Mouse (Mus musculus) frontal cortex, adult 2 months (tissue): ENCODE data around the gene Gm43720. TPM values are rescaled to one million over a fixed set of nuclear protein-coding genes. Genes with fewer than 3 reads are reported as not detected.
A peak's percentile ranks its signal among the peaks of the same experiment; 100 is the strongest.

Experiments used
- DNase-seq, 2 experiments: peaks; one replicate each; pipeline ENCODE4 v3.0.0; 2022; ENCODE audit warnings: low spot score in 1 of 2; ENCODE audit errors: extremely low spot score in 1 of 2
- polyA plus RNA-seq: library from polyadenylated mRNA; depleted of rRNA; stranded (reverse); fragments of >200 nt; gene quantifications from 2 replicates; pipeline ENCODE4 v1.2.3, GENCODE M21; 2012

Gene Gm43720
- polyA plus RNA-seq, 1 experiment, result 0.14 TPM

DNA sequence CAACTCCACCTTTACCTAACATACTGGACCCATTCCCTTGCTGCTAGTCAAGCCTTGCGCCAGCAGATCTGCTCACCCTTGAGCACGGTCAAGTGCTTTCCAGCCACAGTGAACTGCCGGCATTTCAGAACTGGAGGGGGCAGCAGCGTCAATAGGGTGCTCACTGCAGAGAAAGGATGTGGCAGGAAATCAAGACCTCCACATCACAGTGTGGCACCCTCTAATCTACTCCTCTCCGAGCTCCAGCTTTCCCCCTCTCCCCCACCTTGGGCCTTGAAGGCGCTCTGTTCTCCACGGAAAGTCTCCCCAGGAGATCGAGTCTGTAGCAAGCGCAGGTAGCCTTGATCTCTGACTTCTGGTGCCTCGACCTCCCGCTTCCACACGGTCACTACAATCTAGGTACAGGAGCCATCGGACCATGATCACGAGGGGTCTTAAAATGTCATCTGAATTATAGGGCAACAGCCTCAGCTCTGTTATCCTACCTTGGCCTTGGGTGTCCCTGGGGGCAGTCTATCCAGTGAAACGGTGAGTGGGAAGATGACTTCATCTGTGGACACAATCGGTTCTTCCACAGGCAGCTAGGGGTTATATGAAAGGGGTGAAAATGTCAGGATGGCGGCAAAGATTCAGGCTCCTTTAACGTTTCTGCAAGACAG, 17.0 kb downstream of the Gm43720 start:
- DNase-seq, result no peak

DNA sequence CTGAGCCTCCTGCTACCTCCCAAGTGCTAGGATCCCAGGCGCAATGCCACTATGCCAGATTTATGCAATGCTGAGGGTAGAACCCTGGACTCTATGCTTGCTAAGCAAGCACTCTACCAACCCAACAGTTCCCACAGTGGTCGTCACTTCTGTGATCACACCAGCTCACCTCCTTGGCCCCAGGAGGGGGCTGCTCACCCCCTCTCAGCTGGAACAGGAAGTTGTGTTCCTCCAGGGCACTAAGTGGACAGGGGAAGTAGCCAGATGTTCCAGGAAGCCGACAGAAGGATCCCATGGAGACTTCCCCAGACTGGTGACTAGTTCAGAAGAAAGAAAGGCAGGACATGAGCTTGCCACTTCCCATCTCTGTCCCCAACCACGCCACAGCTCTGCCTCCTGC, 17.8 kb downstream of the Gm43720 start:
- no peak for DNase-seq

DNA sequence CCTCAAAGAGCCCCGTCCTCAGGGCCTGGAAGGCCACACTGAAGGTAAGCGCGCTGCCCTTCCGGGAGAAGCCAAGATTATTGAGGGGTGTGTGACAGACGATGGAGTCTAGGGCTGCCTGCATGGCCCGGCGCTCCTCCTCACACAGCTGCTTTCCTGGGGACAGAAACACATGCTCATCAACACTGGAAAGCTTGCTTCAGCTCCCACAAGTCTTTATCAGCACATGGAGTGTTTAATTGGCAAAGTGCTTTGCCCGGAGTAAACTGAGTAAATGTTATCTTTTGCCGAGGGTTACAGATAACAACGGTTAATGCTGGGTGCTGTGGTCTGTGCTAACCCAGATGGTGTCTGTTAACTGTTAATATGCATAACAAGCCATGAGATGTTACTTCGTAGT, 18.9 kb downstream of the Gm43720 start:
- DNase-seq, result no peak

DNA sequence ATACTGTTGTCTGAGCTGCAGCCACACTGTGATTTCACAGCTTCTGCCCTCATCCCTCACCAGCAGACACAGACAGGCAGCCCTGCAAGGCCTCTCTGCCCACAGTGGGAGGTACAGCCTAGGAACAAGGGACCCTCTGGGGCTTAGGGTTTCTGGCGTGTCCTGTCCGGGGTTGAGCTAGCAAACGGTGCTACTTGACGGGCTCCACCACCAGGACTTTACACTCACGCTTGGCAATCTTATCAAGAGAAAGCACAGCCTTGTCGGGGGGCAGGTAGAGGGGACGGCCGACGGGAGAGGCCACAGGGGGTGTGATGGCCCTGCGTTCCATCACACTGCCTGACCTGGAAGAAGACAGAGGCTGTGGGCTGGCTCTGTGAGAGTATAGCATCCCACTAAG, 19.7 kb downstream of the Gm43720 start:
- no peak for DNase-seq

DNA sequence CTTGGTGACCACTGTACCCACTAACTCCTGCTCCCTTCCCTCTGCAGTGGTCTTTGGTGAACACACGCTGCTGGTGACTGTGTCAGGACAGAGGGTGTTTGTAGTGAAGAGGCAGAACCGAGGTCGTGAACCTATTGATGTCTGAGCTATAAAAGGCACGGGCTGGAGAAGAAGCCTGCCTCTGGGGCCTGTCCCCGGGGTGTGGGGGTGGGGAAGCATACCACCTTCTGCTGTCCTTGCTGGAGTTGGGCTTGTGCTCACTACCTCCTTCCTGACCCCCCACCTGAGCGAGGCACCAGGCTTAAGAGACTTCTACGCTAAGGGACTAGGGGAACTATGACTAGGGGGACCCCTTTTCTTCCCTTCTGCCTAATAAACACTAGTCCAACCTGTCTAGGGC, 20.8 kb downstream of the Gm43720 start:
- no peak for DNase-seq

DNA sequence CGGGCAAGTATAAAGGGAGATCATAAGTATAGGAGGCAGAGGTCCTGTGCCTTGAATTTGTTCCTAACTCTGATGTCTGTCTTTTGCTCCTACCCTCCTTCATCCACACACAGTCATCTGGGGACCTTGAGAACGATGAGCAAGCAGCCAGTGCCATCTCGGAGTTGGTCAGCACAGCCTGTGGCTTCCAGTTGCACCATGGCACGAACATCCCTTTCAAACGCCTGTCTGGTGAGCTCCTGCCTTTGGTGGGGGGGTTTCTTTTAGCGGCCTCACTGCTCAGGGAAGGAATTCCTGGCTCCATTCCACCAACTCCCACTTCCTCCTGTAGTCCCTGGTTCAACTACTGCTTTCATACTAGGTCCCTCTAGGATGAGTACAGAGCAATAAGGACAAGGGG, 21.2 kb downstream of the Gm43720 start:
- DNase-seq, result no peak

DNA sequence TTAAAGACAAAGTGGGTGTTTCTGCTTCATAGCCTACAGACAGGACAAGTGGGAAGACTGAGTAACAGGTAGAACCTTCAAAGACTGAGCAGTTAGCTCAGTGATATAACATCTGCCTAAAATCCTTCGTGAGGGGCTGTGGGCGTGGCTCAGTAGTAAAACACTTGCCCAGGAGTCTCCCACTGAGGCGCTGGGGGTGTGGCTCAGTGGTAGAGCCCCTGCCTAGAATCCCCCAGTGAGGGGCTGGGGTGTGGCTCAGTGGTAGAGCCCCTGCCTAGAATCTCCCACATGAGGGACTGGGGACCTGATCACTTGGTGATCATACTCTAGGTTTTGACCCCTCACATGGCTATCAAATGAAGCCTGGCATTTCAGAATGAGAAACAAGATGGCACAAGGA, 21.7 kb downstream of the Gm43720 start:
- DNase-seq, result no peak

DNA sequence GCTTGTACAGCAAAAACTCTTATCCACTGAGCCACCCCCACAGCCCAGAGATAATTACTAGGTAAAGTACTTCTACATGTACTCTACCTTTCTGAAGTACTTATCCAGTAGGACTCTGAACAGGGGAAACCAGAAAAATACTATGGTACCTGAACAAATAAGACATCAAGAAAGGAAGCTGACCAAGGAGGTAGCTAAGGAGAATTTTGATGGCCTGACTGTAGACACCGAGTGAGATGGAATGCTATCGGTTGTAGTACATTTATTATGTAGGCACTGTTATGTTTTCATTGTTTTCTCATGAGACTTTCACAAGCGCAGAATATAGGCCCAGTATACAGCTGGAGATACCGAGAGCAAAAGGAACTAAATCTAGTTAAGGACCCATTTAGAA, 22.2 kb downstream of the Gm43720 start:
- no peak for DNase-seq

DNA sequence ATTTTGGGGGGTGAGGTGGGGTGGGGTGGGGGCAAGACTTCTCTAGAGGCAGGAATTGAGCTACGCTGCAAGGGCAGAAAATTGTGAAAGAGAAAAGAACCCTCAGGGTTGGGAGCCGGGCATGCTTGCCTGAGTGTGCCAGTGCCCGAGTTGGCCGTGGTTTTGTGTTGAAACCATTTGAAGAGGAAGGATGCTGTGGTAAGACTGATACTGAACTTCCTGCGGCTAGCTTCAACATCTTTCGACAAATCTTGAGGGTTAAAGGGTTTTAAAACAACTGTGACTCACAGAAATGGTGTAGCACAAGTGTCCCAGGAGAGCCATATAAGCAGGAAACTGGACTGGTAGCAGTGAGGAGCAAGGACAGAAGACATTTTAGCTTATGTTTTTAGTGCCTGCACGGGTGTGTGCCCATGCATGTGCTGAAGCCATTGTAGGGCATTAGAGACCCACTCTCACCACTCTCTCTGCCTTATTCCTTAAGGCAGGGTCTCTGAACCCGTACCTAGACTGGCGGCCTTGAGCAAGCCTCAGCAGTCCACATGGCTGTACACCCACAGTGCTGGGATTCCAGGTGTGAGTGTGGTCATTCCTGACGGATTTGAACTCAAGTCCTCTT, 22.7 kb downstream of the Gm43720 start:
- no peak for DNase-seq

DNA sequence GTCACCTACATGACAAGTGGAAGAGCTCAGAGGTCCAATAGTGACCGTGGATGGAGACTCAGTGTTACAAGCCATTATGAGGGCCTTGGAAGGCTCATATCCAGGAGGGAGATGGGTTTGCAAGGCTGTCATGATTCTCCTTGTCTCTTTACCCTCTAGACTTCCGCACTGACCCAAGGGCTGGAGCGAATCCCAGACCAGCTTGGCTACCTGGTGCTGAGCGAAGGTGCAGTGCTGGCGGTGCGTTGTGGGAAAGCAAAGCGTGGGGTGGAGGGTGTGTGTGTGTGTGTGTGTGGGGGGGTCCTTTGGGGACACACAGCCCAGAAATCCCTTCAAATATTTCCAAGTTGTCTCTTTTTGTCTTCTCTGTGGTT, 23.7 kb downstream of the Gm43720 start:
- DNase-seq, result no peak

DNA sequence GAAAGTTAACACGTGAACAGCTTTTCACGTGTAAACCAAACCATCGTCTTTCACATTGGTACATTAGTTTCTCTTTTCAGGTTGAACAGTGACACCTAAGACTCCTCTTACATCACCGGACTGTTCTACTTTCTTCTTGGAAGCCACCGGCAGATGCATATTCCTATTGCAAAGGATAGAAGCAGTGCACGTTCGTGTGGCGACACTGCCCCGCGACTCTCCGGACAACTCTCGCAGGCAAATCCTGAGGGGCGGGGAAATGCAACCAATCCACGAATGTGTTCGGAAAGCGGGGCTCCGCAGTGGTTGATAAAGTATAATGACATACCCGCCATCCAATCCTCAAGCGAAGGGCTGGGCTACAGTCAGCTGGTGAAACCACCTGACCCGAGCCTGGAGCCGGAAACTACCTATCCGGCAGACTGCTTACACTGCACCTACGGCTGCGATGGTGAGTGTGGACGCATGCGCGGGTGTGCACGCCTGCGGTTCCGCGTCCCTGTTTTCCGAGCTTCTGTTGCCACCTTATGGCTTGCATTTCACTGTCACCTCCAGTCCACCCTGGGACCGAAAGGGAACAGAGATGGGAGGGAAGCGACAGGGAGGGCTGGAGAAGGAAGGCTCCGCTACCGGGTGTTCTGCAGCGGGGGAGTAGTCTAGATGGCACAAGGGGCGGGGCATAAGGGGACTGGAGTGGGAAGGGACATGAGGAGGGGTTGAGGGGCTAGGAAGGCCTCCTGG, 24.2 kb downstream of the Gm43720 start, which contains the start of gene Lamtor4:
Lamtor4 (plus strand) TSS at position 130 of the 741 bp plus-strand sequence.
- peak; percentile 98 for DNase-seq

DNA sequence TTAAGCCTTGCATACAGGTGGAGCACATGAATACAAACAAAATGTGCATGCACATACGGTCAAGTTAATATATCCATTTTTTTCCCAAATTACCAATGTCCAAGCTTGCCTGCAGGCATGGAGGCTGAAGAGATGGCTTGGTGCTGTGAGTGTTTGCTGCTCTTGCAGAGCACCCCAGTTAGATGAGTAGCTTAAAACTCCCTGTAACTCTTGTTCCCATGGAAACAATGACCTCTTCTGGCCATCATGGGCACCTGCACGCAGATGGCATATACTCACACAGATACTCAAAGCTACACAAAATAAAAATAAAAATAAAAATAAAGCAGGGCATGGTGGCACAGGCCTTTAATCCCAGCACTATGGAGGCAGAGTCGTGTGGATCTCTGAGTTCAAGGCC, 26.7 kb downstream of the Gm43720 start:
- DNase-seq, result no peak

DNA sequence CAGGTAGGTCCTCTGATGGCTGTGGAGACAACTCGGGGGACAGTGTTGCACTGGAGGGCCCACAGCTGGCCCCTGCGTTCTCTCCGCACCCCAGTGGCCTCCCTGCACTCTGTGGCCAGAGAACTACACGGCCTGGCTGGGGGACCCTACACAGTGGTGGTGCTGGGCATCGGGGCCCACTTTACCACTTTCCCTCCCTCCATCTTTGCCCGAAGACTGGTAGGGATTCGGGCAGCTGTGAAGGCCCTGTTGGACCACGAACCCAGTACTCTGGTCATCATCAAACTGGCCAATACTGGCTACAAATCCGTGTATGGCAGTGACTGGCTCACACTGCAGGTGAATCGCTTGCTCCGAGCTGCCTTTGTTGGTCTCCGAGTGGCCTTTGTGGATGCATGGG, 28.6 kb downstream of the Gm43720 start:
- no peak for DNase-seq

DNA sequence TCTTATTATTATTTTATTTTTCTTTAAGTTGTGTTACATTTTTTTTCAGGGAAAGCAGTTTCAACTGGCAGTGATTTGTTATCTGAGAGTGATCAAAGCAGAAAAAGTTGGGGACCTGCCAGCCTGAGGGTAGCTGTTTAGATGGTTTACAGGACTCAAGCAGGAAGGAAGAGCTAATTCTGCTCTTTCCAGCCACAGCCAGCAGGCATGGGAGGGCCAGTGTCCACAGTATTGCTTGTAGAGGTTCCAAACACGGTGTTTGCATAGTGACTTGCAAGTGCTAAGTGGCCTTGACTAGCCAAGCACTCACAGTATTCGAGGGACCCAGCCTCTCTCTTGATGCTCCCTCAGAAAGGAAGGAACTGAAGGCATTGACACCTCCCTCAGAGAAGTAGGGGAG, 38.2 kb downstream of the Gm43720 start:
- no peak for DNase-seq

DNA sequence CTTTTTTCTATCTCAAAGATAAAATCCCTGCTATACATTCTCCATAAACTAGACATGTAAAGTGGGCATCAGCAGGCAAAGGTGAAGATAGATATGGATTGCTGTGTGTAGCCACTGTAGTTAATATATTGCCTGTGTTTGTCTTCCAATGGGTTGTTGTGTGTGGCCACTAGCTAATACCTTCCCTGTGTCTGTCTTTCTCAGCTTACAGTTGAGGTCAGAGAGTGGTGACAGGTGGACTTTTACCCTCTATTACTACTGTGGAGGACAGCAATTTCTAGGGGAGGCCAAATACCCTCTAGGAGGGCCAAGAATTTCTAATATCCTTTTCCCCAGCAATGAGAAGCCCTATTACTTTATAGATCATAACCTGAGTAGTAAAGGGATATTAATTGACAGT, 45.5 kb downstream of the Gm43720 start:
- DNase-seq, result no peak

DNA sequence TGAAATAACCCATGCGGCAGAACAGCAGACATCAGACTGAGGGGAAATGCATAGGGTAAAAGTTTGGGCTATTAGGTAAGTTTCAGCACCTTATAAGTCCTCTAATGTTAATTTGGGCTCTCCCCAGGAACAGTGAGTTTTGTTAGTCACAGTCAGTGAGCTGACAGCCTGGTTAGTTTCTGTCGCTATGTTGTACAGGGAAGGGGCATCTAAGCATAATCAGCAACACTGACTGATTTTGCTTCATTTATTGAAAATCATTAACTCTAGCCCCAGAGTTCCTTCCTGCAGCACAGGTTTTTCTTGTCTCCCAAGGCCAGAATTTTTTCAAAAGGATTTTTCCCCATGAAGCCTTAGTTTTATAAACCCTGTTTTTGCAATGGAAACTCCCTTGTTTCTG, 46.0 kb downstream of the Gm43720 start:
- no peak for DNase-seq

DNA sequence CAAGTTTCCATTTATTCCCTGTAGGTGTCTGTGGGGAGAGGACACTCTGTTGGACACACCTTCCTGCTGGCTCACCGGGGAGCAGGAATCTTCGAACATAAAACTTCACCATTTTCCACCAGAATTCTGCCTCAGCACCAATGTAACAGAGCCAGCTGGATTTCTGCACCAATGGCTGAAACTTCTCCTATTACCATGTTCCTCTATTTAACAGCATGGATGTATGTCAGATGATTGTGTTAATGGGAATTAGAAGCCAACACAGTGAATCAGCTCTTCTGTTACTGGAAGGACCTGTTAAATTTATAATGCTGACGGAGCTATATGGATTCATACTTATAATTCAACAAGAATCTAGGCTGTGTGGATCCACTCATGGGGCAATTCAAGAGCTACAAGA, 50.2 kb downstream of the Gm43720 start:
- no peak for DNase-seq

DNA sequence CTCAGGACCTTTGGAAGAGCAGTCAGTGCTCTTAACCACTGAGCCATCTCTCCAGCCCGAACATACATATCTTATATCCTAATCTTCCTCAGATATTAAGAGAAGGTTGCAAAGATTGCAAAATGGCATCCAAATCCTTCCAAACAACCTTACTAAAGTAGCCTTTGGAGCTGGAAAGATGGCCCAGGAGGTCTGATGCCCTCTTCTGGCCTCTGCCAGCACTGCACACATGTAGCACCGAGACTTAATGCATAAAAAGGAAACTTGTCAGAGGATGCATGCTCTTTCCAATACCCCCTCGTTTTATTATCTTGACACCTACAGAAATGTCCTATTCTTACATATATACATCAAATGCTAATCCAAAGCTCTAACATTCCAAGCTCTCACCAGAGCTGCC, 51.7 kb downstream of the Gm43720 start:
- DNase-seq, result peak in 1 of 2 experiments; percentile 17

DNA sequence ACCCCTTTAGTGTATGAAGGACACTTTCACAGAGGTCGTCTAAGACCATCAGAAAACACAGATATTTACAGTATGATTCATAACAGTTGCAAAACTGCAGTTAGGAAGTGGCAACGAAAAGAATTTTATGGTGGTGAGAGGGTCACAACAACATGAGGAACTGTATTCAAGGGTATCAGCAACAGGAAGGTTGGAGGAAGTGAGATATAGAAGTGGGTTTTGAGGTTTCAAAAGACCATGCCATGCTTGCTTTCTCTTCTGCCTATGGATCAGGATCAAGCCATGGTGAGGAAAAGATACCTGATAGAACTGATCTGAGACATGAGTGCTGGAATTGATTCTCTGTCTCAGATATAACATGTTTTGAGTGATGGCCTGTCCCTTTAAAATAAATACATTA, 52.4 kb downstream of the Gm43720 start:
- no peak for DNase-seq

DNA sequence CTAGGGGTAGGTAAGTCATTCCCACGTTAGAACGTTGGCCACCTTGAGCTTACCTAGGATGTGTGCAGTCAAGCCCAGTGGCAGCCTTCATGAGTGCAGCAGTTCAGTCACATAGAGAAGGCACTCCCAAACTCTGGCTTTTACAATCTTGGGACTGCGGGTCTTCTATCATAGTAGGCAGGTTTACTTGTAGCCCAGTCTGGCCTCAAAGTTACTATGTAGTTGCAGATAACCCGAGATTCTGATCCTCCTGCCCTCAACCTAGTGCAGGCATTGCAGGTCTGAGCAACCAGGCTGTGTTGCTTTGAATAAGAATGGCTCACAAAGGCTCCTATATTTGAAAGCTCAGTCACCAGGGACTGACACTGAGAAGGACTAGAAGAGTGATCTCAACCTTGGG, 53.3 kb downstream of the Gm43720 start:
- DNase-seq, result no peak

DNA sequence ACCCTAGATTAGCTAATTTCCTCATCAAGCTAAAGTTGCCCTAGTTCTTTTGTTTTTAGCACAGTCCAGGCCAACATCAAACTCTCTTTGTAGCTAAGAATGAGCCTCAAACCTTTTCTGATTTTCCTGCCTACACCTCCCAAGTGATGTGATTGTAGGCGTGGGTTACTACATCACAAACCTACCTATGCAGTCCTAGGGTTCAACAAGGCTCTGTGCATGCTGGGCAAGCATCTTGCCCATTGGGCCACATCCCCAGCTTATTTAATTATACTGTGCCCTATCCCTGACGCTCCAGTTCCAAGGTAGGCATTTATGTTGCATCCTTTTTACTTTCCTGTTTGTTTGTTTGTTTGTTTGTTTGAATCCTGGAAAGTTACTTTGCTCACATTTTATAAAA, 54.1 kb downstream of the Gm43720 start, which contains the start of gene Nxpe5:
Nxpe5 (plus strand) TSS at position 199 of the 400 bp plus-strand sequence.
- no peak for DNase-seq

DNA sequence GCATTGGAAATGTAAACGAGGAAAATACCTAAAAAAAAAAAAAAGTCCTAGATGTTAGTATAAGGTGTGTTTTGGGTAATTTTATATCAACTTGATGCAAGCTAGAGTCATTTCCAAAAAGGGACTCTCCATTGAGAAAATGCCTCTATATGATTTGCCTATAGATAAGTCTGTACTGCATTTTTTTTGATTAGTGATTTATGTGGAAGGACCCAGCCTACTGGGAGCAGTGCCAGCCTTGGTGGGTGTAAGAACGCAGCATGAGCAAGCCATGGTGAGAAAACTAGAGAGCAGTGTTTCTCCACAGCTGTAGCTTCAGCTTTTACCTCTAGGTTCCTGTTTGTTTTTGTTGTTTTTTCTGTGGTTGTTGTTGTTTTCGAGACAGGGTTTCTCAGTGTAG, 56.5 kb downstream of the Gm43720 start:
- DNase-seq, result peak in 1 of 2 experiments; percentile 20
